Mouse (Mus musculus): ENCODE results near the gene Pnp2.
"Not testable (repeated sequence)": the region's sequence is repeated elsewhere in the genome, so short reads cannot be mapped to it uniquely, and the experiment has no call there.

Gene Pnp2

DNA sequence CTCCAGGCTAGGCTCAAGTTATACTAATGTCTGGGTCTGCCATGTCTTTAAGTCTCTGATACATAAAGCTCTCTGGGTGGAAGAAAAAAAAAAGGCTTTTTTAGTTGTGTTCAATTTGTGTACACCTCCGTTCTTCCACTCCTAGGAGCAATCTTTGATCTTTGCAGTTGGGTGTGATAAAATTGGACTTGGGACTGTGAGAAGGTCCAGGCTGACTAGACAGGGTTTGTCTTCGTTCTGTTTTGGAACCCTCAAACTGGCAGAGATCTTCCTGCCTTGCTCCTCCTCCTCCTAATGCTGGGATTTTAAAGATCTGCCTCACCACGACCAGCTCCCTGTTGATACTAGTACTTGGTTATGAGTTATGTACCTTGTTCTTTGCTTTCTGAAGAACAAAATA lies 1.4 kb downstream of the Pnp2 start:
- not testable (repeated sequence) for DNase-seq (ENCODE audit: low spot score)

DNA sequence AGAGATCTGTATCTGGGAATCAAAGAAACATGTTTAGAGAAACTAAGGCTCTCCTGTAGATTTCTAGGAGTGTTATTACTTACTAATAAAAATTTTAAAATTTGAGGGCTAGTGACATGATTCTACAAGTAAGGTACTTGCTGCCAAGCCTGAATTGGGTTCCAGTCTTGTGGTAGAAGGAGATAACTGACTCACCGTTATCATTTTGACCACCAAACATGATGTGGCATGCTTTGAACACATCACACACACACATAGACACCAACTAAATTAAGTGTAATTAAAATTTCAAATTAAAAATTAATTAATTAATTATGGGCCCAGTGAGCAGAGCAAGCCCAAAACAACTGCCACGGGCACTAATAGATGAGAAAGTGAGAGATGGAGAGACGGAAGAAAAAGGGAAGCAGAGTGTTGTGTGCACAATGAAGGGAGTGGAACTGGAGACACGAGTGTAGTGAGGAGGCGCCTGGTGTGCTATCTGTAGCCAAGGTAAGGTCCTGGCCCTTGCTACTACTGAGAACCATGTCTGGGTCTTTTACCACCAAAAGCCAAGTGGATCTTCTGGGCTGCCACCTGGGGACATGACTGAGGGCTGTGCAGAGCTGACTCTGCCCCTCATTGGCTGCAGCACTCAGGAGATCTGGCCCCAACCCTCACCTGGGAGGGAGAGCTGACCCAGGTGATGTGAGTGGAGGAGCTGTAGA lies 2.6 kb downstream of the Pnp2 start:
- DNase-seq (ENCODE audit: low spot score): not testable (repeated sequence)

DNA sequence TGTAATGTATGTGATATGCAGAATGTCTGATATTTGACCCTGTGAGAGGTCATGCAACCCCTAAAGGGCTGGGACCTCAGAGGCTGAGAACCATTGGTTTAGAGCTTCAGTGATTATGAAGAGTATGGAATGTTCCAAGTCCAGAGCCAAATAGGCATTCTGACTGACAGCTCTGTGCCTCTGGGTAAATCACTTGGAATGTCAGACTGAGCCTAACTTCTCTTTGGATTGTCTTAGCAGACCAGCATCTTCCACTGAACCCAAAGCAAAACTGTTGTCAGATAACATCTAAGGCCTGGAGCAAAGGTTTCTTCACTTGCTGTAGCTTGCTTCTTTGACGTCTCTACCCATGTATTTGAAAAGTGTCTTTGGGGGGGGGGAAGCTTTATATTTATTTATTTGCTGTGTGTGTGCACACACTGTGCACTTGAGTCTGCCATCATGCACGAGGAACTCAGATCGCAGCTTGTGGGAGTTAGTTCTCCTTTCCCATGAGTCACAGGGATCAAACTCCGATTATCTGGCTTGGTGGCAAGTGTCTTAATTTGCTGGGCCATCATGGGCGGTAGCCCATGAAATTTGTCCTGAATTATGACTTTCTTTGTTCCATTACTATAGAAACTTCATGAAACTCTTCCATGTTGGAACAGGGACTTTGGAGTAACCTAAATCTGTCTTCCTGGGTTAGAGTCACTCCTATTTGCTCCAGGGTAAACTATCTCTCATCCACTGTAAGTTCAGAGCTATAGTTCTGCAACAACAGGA lies 12.6 kb downstream of the Pnp2 start:
- no peak for DNase-seq (ENCODE audit: low spot score)

DNA sequence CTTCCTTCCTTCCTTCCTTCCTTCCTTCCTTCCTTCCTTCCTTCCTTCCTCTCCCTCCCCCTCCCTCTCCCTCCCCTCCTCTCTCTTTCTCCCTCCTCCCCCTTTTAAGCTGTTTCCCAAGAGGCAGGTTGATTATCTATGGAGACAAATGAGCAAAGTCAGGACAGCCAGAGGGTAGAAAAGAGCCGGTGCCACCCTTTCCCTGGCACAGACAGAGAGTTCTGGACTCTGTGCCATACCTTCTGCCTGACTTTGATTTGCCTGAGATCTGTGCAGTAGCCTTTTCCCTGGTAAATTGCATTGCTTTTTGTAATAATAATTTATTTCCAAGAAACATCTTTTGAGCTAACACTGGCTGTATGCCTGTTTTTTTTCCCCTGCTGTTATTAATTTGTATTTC lies 13.2 kb downstream of the Pnp2 start:
- no peak for DNase-seq (ENCODE audit: low spot score)

DNA sequence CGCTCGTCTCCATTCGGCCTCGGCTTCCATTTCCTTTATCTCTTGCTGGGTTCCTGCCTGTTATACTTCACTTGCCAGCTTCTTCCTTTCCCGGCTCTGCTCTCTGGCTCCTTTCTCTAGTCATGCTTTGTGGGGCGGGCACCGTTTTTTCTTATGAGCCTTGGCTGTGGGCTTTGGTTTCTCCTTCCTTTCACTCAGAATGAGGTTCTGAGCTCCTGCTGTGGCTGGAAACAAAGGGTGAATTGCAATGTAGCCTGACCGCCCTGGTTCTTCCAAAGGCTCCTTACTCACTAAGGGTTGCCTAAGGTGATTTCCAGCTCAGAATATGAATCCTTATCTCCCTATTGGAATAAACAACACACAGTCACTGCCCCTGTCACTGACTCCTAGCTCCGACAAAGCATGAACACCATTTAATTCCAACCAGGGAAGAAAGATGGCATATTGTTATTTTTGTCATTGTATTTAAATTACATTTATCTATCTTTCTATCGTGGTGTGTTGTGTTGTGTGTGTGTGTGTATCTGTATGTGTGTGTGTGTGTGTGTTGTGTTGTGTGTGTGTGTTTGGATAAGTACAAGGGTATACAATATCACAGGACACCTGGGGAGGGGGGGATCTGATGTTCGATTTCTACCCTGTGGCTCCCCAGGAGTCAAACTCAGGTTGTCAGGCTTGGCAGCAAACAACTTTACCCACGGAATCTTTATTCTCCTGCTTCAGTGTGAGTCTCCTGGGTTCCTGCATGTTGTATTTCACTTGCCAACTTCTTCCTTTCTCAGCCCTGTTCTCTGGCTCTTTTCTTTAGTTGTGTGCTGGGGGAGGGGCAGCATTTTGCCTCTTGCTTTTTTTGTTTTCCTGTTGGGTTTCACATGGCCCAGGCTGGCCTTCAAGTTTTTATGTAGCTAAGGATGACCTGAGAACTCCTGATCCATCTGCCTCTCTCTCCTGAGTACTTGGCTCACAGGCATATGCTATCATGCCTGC lies 14.1 kb downstream of the Pnp2 start:
- no peak for DNase-seq (ENCODE audit: low spot score)

DNA sequence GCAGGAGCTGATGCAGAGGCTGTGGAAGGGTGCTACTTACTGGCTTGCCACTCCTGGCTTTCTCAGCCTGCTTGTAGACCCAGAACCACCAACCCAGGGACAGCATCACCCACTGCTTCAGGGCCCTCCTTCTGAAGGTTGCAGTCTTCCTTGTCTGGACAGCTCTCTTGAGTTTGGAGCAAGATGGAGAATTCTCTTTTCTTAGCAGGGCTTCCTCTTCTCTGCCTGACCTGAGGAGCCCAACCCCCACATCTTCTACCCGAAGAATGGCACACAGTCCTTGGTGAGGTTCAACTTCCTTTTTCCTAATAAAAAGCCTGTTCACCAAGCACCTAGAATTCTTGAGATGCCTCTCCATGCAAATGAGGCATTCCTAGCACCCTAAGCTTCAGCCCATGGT lies 15.0 kb downstream of the Pnp2 start:
- no peak for DNase-seq (ENCODE audit: low spot score)

DNA sequence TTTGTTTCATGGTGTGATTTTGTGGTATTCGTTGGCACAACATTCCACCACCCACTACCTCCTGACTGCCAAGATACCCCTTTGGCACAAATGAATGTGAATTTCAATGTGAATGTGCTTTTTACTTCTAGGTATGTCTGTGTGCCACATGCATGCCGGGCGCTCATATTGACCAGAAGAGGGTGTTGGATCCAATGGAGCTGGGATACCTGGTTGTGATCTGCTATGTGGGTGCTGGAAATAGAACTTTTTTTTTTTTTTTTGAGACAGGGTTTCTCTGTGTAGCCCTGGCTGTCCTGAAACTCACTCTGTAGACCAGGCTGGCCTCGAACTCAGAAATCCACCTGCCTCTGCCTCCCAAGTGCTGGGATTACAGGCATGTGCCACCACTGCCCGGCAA lies 17.3 kb downstream of the Pnp2 start:
- DNase-seq (ENCODE audit: low spot score): not testable (repeated sequence)

DNA sequence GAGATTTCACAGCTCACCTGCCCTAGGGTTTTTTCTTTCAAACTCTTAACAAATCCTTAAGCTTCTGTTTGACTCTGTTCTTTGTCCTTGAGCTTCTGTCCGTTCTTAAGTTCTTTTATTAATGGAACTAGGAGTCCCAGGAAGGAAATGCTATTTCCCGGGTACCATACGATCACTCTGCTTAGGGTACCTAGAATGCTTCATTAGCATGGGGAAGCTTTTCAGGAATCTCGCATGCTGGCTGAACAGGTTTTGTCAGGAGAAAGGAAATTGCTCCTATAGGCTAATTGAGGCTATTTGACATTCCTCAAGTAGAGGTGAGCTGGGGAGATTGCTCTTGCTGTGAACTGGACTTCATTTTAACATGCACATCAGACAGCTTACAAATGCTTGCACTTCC lies 17.9 kb downstream of the Pnp2 start:
- DNase-seq (ENCODE audit: low spot score): no peak

DNA sequence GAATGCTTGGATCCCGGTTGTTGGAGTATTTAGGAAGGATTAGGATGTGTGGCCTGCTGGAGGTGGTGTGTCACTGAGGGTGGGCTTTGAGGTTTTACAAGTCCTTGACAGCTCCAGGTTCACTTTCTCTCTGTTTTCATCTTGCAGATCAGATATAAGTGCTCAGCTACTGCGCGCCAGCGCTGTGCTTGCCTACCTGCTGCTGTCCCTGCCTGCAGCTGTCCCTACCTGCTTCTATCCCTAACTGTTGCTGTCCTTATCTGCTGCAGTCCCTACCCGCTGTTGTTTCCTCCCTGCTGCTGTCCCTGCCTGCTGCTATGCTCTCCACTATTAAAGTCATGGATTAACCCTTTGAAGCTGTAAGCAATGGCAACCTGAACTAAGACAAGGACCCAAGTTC lies 19.2 kb downstream of the Pnp2 start:
- no peak for DNase-seq (ENCODE audit: low spot score)

DNA sequence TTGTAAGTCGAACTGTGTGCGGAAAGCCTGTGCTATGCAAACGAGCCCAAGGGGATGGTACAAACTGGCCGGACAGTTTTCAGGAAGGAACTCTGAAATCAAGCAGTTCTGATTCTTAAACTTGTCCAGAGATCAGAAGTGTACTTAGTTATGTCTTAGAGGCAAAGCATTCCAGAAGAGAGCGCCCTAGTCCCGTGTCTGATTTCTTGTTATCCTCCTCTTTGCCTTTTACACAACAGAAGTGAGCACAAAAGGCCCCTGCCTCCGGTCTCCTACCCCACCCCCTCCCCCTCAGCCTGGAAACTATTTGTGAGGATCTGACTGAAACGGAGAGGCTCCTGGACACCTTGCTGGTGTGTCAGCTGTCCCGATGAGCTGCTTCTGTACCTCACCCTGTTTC lies 20.9 kb downstream of the Pnp2 start:
- no peak for DNase-seq (ENCODE audit: low spot score)

DNA sequence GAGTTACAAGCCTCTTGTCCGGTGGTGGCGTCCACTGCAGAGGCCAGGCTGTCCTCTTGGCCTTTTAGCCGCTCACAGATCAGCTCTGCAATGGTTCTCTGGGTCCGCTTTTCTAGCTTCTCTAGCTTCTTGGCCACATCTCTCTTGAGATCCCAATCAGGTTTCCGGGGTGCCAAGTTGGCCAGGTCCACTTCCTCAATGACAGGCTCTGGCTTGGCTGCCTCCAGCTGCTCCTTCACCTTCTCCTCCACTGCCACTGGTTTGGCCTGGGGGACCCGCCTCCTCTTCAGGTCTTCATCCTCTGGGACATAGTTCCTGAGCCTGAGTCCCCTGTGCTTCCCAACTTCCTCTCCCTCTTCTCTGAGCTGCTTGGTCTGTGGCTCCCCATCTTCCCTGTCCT lies 22.7 kb downstream of the Pnp2 start:
- not testable (repeated sequence) for DNase-seq (ENCODE audit: low spot score)

DNA sequence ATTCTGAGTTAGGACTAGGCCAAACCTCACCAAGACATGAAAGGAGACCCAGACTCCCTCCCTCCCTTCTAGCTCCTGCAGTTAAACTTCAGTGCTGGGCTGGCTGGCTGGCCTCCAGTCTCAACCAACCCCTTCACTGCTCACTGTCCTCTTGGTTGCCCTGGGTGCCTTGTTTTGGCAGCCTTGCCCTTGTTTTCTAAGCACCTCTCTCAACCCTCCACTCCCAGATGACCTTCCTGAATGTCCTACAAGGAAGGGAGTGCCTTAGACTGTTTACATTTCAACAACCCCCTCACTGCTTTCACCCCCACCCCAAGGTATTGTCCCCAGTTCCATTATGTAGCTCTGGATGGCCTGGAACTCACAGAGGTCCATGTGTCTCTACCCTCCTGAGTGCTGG lies 23.8 kb downstream of the Pnp2 start:
- DNase-seq (ENCODE audit: low spot score): no peak

DNA sequence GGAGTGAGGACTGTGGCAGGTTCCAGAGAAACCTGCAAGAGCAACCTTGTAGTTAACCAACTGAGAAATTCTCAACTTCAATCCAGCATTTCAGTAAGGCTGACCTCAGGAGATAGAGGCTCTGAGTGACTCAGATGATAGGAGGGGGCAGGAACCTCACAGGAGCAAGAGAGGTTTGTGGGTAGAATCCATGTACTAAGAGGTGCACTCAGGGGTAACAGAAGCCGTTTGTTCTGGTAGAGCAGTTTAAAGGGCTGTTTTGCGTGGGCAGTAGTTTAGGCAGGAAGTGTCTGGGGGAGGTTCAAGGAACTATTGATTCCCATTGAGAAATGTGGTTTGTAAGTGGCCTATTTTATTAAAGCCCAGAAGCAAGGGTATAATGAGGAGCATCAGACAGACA lies 25.4 kb downstream of the Pnp2 start:
- DNase-seq (ENCODE audit: low spot score): no peak

DNA sequence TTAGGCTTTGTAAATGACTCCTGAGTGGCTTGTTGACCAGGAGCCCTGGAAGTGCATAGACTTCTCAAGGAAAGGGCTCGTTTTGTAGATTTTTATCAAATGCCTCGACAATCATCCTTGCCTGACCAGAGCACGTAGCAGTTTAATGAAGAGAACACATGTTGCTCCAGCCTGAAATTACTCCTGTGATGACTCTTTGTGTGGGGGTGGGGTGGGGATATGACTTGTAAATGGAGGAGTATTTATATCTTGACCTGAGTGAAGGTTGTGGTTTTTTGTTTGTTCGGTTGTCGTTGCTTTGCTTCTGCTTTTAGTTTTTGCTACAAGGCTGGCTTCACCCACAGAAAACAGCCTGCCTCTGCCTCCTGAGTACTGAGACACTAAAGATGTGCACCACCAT lies 26.0 kb downstream of the Pnp2 start:
- DNase-seq (ENCODE audit: low spot score): no peak

DNA sequence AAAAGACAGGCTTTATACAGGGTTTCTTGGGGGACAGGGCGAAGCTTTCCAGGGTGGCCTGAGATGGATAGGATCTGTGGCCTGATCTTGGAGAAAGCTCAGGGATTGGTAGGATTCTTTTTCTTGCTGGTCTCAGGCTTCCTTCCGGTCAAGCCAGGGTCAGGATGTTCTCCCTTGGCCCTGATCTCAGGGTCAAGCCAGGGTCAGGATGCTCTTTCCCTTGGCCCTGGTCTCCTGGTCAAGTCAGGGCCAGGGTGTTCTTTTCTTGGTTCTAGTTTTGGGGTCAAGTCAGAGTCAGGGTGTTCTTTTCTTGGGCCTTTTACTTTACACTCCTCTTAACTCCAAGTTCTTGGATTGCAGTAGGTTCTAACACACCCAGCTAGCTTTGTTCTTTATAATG lies 31.9 kb downstream of the Pnp2 start:
- no peak for DNase-seq (ENCODE audit: low spot score)

DNA sequence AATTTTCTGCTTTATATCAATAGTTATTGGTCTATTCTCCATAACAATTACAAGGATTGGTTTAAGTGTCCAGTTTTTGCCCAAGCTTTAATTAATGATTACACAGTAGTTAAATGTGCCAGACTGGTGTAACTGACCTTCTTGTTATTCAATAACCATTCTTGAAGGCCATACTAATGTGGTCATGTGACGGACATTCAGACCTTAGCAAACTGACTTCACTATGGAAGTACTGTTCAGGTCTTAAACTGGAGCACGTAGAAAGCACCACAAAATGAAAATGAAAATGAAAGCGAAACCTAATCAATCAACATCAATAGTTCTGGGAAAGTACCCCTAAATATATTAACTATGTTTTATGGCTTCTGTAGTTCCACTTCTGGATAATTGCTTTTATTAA lies 35.2 kb downstream of the Pnp2 start:
- DNase-seq (ENCODE audit: low spot score): no peak

DNA sequence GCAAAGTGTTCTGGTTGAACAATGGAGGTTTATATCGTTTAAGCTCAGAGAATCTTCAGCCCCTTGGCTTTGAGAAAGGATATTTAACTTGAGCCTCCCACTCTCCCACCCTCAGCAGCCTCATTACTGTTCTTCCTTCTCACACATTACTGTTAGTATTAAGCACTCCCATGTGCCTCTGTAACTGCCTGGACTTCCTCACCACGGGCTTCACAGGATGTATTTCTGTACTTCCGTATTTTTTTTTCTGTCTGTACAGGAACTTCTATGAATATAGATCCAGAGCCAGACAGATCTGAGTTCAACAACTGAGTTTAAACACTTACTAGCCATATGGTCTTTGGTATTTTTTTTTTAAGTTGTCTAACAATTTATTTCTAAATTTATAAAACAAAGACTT lies 41.3 kb downstream of the Pnp2 start:
- no peak for DNase-seq (ENCODE audit: low spot score)

DNA sequence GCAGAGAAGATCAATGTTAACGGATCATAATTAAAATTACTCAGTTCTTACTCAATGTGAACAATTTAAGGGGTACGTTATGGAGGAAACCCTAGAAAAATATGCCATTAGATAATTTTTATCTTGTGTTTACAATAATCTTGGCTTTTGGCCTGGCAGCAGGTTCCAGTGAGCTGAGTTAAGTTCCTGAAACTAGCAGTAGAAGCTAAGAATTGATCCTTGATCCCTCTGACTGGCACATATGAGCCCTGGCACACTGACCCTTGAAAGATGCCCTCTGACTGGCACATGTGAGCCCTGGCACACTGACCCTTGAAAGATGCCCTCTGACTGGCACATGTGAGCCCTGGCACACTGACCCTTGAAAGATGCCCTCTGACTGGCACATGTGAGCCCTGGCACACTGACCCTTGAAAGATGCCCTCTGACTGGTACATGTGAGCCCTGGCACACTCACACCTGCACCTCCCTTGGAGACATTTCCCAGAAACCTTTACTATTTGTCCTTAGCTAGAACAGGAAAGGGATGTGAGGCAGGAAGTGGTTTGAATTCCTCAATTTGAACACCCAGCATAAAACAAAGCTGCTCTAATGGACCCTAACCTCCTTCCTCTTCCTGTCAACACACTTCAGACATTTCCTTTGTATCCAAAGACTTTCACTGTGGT lies 42.3 kb downstream of the Pnp2 start:
- no peak for DNase-seq (ENCODE audit: low spot score)

DNA sequence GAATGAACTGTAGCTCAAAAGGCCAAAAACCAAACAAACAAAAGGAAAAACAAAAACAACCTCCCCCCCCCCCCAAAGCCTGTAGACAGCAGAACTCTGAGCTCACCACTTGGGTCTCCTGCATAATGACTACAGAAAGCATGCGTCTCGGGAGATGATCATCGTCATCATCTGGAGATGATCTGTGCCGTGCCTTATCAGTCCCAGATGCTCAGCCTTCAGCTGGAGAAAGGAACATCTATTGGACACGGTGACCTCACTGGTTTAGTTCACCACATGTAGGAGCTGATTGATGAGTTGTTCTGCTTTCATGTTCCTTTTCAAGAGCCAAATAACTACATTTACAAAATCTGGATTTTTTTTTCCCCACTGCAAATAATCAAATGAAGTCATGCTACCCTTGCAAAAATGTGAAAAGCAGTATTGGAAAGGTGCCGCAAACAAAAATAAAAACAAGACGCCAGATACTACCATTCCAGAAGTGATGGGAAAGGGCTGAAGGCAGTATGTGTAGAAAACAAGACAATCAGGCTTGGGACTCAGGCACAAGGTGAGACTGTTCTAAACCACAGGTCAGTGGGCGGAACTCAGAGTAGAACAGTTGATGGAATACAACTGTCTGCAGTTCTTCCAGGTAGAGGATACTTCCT lies 51.5 kb downstream of the Pnp2 start, which contains the start of gene Rnase10:
Rnase10 (plus strand) TSS at position 600 of the 650 bp plus-strand sequence.
- DNase-seq (ENCODE audit: low spot score): no peak

DNA sequence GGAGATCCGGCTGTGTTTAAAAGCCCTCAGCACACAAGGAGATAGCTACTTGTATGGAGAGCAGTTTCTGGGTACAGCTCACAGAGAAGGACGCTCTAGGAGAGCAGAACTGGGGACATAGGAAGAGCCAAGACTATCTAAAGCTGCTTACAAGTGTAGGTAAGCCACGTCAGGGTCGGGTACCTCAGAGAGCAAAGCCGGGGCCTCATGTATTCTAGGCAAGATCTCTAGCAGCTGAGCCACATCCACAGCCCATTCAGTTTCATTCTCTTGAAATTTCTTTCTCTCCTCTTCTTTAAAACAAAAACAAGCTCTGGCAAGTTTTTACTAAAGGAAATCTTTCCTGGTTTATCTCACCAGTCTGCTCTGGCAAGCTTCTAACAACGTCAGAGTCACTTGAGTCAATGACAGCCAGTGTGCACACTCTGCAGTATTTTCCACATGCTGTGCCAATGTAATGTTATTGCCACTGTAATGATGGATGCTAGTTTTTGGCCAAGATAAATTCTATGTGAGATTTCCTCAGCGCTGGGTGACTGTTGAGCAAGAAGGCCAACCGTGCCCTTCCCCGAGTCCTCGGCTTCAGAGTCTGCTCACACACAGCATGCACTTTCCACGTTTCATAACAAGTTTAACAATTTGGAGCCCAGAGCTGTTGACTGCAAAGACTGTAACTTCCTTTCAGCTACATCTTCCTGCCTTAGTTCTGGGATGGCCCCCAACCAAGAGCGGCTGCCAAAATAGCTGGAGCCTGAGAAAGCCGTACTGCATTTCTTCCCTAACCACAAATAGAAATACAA lies 52.3 kb downstream of the Pnp2 start:
- DNase-seq (ENCODE audit: low spot score): no peak

DNA sequence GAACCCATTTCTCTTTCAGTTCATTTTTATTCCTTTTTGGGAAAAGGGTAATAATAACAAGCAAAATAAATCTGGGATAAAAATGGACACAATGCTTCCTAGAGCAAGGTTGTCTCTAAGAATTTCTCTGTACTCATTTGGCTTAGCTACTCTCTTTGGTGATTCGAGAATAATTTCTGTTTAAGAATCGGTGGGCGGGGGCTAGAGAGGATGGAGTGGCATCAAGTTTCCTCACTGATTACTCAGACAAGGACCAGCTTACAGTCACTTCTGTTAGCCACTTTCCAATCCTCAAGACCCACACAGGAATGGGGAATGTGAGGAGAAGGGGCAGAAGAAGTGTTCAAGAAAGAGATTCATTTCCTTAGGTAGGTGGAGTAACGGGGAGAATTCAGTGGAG lies 53.0 kb downstream of the Pnp2 start:
- DNase-seq (ENCODE audit: low spot score): no peak

Data from MN1 (cell line).